Mouse (Mus musculus) MEL (cell line): ENCODE results near the gene Mrto4. TPM values are rescaled to one million over a fixed set of nuclear protein-coding genes. Genes with fewer than 3 reads are reported as not detected.

Experiments used
- DNase-seq: peaks from one replicate; pipeline ENCODE4 v3.0.0; 2011; ENCODE audit warnings: low read depth, low spot score
- H3K27ac ChIP-seq: 2 replicates; pipeline ENCODE4 v1.5.1; 2012; ENCODE audit warnings: low read depth, mild to moderate bottlenecking, control low read depth, low read length, moderate library complexity; ENCODE audit not compliant: control insufficient read depth
- H3K27me3 ChIP-seq, 2 experiments: fragments of 150-350 bp in 1 of 2; sonication (generic) in 1 of 2; 2 replicates each; pipeline ENCODE4 v1.6.1; 2012; ENCODE audit warnings: low read length in 2 of 2, mild to moderate bottlenecking in 2 of 2, improper control_type of control experiment in 1 of 2, moderate library complexity in 1 of 2; ENCODE audit not compliant: insufficient read depth in 2 of 2, control insufficient read depth in 1 of 2
- H3K36me3 ChIP-seq, 2 experiments: 2 replicates each; pipeline ENCODE4 v1.6.1; 2012 to 2014; ENCODE audit warnings: low read length in 2 of 2, improper control_type of control experiment in 1 of 2, inconsistent platforms in 1 of 2, mild to moderate bottlenecking in 1 of 2; ENCODE audit not compliant: insufficient read depth in 2 of 2, control insufficient read depth in 1 of 2
- H3K4me1 ChIP-seq, 2 experiments: fragments of 150-350 bp in 1 of 2; sonication (generic) in 1 of 2; 2 replicates each; pipeline ENCODE4 v1.6.1; 2012; ENCODE audit warnings: low read length in 2 of 2, improper control_type of control experiment in 1 of 2, mild to moderate bottlenecking in 1 of 2; ENCODE audit not compliant: insufficient read depth in 2 of 2, control insufficient read depth in 1 of 2
- H3K4me3 ChIP-seq, 2 experiments: fragments of 150-350 bp in 1 of 2; sonication (generic) in 1 of 2; 2 replicates each; pipeline ENCODE4 v1.5.1; 2012; ENCODE audit warnings: low read depth in 2 of 2, low read length in 2 of 2, mild to moderate bottlenecking in 2 of 2, moderate library complexity in 2 of 2, control low read depth in 1 of 2, improper control_type of control experiment in 1 of 2; ENCODE audit not compliant: control insufficient read depth in 1 of 2, insufficient read depth in 1 of 2
- H3K79me2 ChIP-seq: 2 replicates; pipeline ENCODE4 v1.6.1; 2012; ENCODE audit warnings: mild to moderate bottlenecking, low read length, moderate library complexity; ENCODE audit not compliant: control insufficient read depth, poor library complexity, insufficient read depth
- H3K9ac ChIP-seq: 2 replicates; pipeline ENCODE4 v1.6.1; 2012; ENCODE audit warnings: low read depth, mild to moderate bottlenecking, control low read depth, low read length, moderate library complexity; ENCODE audit not compliant: control insufficient read depth, poor library complexity, severe bottlenecking
- H3K9me3 ChIP-seq: fragments of 150-350 bp; sonication (generic); replicated peaks from 2 replicates; pipeline ENCODE4 v1.6.1; 2012; ENCODE audit warnings: mild to moderate bottlenecking, low read length, improper control_type of control experiment, moderate library complexity; ENCODE audit not compliant: insufficient read depth
- CHD1 ChIP-seq: IDR thresholded peaks from 2 replicates; pipeline ENCODE4 v1.6.1; 2012; ENCODE audit warnings: low read depth, mild to moderate bottlenecking, inconsistent platforms, low read length, improper control_type of control experiment
- CHD2 ChIP-seq: IDR thresholded peaks from 2 replicates; pipeline ENCODE4 v1.6.1; 2011; ENCODE audit warnings: low read length, improper control_type of control experiment
- CTCF ChIP-seq, 3 experiments: IDR thresholded peaks in 2 of 3; conservative IDR thresholded peaks in 1 of 3; 2 replicates each; pipeline ENCODE4 v1.5.1; 2011 to 2012; ENCODE audit warnings: low read length in 3 of 3, low read depth in 2 of 3, mild to moderate bottlenecking in 2 of 3, improper control_type of control experiment in 1 of 3, inconsistent platforms in 1 of 3, mixed read lengths in 1 of 3, moderate library complexity in 1 of 3; ENCODE audit not compliant: control insufficient read depth in 1 of 3, insufficient read depth in 1 of 3, poor library complexity in 1 of 3, severe bottlenecking in 1 of 3
- E2F4 ChIP-seq: IDR thresholded peaks from 2 replicates; pipeline ENCODE4 v1.6.1; 2011; ENCODE audit warnings: low read depth, low read length, improper control_type of control experiment, borderline replicate concordance
- ETS1 ChIP-seq: IDR thresholded peaks from 2 replicates; pipeline ENCODE4 v1.6.1; 2012; ENCODE audit warnings: low read depth, mild to moderate bottlenecking, inconsistent platforms, low read length, improper control_type of control experiment, moderate library complexity
- MAFK ChIP-seq: IDR thresholded peaks from 2 replicates; pipeline ENCODE4 v1.6.1; 2011; ENCODE audit warnings: low read depth, mild to moderate bottlenecking, low read length, improper control_type of control experiment, borderline replicate concordance
- MAZ ChIP-seq: IDR thresholded peaks from 2 replicates; pipeline ENCODE4 v1.6.1; 2012; ENCODE audit warnings: low read depth, mild to moderate bottlenecking, inconsistent platforms, low read length, improper control_type of control experiment
- MXI1 ChIP-seq: IDR thresholded peaks from 2 replicates; pipeline ENCODE4 v1.6.1; 2011; ENCODE audit warnings: mild to moderate bottlenecking, low read depth, low read length, improper control_type of control experiment
- POLR2A ChIP-seq, 2 experiments: IDR thresholded peaks; 2 replicates each; pipeline ENCODE4 v1.6.1; 2011 to 2012; ENCODE audit warnings: low read length in 2 of 2, mild to moderate bottlenecking in 2 of 2, control low read depth in 1 of 2, improper control_type of control experiment in 1 of 2, low read depth in 1 of 2, moderate library complexity in 1 of 2; ENCODE audit not compliant: control insufficient read depth in 1 of 2, insufficient read depth in 1 of 2, poor library complexity in 1 of 2
- POLR2AphosphoS5 ChIP-seq: IDR thresholded peaks from 2 replicates; pipeline ENCODE4 v1.6.1; 2012; ENCODE audit warnings: low read depth, borderline replicate concordance, mild to moderate bottlenecking, inconsistent platforms, low read length, moderate library complexity, mixed read lengths
- RCOR1 ChIP-seq: IDR thresholded peaks from 2 replicates; pipeline ENCODE4 v1.6.1; 2012; ENCODE audit warnings: low read depth, mild to moderate bottlenecking, inconsistent platforms, low read length, improper control_type of control experiment
- SIN3A ChIP-seq: IDR thresholded peaks from 2 replicates; pipeline ENCODE4 v1.6.1; 2012; ENCODE audit warnings: low read length, improper control_type of control experiment, inconsistent platforms
- TAL1 ChIP-seq: IDR thresholded peaks from 2 replicates; pipeline ENCODE4 v1.6.1; 2012; ENCODE audit warnings: mild to moderate bottlenecking, inconsistent platforms, low read length, moderate library complexity, mixed read lengths
- TBP ChIP-seq: IDR thresholded peaks from 2 replicates; pipeline ENCODE4 v1.8.0; 2011; ENCODE audit warnings: low read depth, low read length, improper control_type of control experiment
- UBTF ChIP-seq: IDR thresholded peaks from 2 replicates; pipeline ENCODE4 v1.6.1; 2012; ENCODE audit warnings: low read depth, mild to moderate bottlenecking, inconsistent platforms, low read length, improper control_type of control experiment, moderate library complexity, borderline replicate concordance; ENCODE audit not compliant: insufficient read depth
- USF1 ChIP-seq: IDR thresholded peaks from 2 replicates; pipeline ENCODE4 v1.6.1; 2014; ENCODE audit warnings: low read depth, mild to moderate bottlenecking, inconsistent platforms, low read length, improper control_type of control experiment, moderate library complexity
- USF2 ChIP-seq, 2 experiments: IDR thresholded peaks; 2 replicates each; pipeline ENCODE4 v1.6.1; 2011 to 2012; ENCODE audit warnings: improper control_type of control experiment in 2 of 2, low read length in 2 of 2, borderline replicate concordance in 1 of 2, inconsistent platforms in 1 of 2, low read depth in 1 of 2, mild to moderate bottlenecking in 1 of 2; ENCODE audit not compliant: insufficient read depth in 1 of 2
- ZC3H11A ChIP-seq: IDR thresholded peaks from 2 replicates; pipeline ENCODE4 v1.6.1; 2012; ENCODE audit warnings: low read depth, mild to moderate bottlenecking, inconsistent platforms, low read length, improper control_type of control experiment
- polyA plus RNA-seq, 2 experiments: library from polyadenylated mRNA; stranded (reverse) in 1 of 2; unstranded in 1 of 2; fragments of >175 nt in 1 of 2; fragments of >200 nt in 1 of 2; gene quantifications; 2 replicates each; pipeline versions ENCODE4 v1.2.1 to v1.2.4; 2012; ENCODE audit warnings: low replicate concordance in 2 of 2, low read depth in 1 of 2; ENCODE audit not compliant: insufficient read length in 2 of 2, insufficient read depth in 1 of 2, missing spikeins in 1 of 2
- total RNA-seq: library from RNA; depleted of rRNA; stranded (reverse); fragments of 300-350 nt; gene quantifications from 2 replicates; pipeline ENCODE4 v1.2.3, GENCODE M21; 2012

Mrto4 gene
- total and polyA plus RNA-seq, 3 experiments: 253 to 353 TPM; not detected in 1

DNA sequence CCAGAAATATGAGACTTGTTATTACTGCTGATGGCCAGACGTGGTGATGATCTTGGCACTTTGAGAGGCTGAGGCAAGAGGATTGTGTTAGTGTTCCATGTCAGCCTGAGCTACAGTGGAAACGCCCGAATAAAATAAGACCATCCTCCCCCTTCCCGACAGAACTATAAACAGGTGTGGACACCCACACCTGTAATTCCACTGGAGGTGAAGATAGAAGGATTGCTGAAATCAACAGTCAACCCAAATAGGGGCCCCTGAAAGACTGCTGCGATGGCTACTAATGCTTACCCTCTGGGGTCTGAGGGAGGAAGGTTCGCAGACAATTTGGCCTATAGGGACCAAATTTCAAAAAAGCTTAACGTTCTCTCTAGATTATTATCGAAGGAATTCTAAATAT, 27.3 kb upstream of the Mrto4 start:
- 0 out of 2 replicates have a peak, but pooled peaks have one; percentile 2 for TF ChIP-seq SIN3A
- TF ChIP-seq POLR2A (IDR thresholded peaks at IDR 0.05; ENCODE audit: control insufficient read depth in 1 of 2, insufficient read depth in 1 of 2, low read depth in 1 of 2, low read length in 2 of 2, poor library complexity in 1 of 2): no peak
- TF ChIP-seq, all 39 proteins: peak for 1
- Histone ChIP-seq H3K27ac (peak overlapping the region; percentile 89), H3K79me2 (peaks cover 47% of the 10 kb centered on the region), H3K36me3 (peaks cover 0 to 13% of the 10 kb centered on the region in 2 experiments; a peak in 2 of 4 replicates), H3K9ac (peak overlapping the region; percentile 82), H3K9me3 (no peaks in the 10 kb centered on the region), H3K27me3 (no peaks in the 10 kb centered on the region), H3K4me3 (peak overlapping the region; percentile 66 to 81), H3K4me1 (peaks cover 0 to 5% of the 10 kb centered on the region in 2 experiments; a peak in 2 of 4 replicates)
- DNase-seq: peak; percentile 41

DNA sequence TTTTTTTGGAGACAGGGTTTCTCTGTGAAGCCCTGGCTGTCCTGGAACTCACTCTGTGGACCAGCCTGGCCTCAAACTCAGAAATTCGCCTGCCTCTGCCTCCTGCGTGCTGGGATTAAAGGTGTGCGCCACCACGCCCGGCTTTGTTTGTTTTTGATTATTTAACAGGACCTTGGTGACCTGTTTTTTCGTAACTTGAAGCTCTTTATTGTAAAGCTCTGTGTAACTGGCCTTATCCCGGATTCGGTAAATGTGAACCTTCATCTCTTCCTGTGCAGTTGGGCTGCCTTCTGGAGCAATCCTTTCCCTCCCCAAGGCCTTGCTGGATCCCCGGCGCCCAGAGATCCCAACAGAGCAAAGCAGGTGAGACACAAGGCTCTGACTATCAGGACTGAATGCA, 21.2 kb upstream of the Mrto4 start:
- TF ChIP-seq CTCF (IDR thresholded peaks at IDR 0.05 in 2 of 3, conservative IDR thresholded peaks at IDR 0.05 in 1 of 3; ENCODE audit: control insufficient read depth in 1 of 3, insufficient read depth in 1 of 3, low read depth in 2 of 3, low read length in 3 of 3, poor library complexity in 1 of 3, severe bottlenecking in 1 of 3) (no peak), MXI1 (no peak), CHD2 (no peak), TAL1 (no peak), SIN3A (no peak), POLR2AphosphoS5 (no peak), E2F4 (no peak), ETS1 (no peak), MAZ (no peak), TBP (no peak), MAFK (no peak)
- Histone ChIP-seq H3K79me2 (no peaks in the 10 kb centered on the region), H3K4me1 (no peaks in the 10 kb centered on the region), H3K4me3 (no peak overlapping the region), H3K9me3 (no peaks in the 10 kb centered on the region), H3K27me3 (no peaks in the 10 kb centered on the region), H3K9ac (no peak overlapping the region), H3K36me3 (peaks cover 0 to 2% of the 10 kb centered on the region in 2 experiments; a peak in 1 of 4 replicates), H3K27ac (no peak overlapping the region)
- no peak for DNase-seq

- H3K79me2 ChIP-seq: no peaks in the 10 kb centered on the region
- no peaks in the 10 kb centered on the region for H3K27me3 ChIP-seq
- H3K4me3 ChIP-seq: no peak overlapping the region
- TF ChIP-seq RCOR1 (no peak), TAL1 (no peak), UBTF (no peak), ZC3H11A (no peak), SIN3A (no peak), CHD1 (no peak), MAZ (no peak), USF1 (no peak), USF2 (IDR thresholded peaks at IDR 0.05; ENCODE audit: borderline replicate concordance in 1 of 2, insufficient read depth in 1 of 2, low read depth in 1 of 2, low read length in 2 of 2) (no peak)
- H3K9me3 ChIP-seq: no peaks in the 10 kb centered on the region
- no peak for DNase-seq
- H3K9ac ChIP-seq: no peak overlapping the region
- no peaks in the 10 kb centered on the region for H3K4me1 ChIP-seq
- H3K36me3 ChIP-seq: peaks cover 0 to 4% of the 10 kb centered on the region in 2 experiments; a peak in 2 of 4 replicates
- no peak overlapping the region for H3K27ac ChIP-seq
Observed at GRCm38 (mm10) chr4:139373130-139373529, 20.8 kb upstream of the Mrto4 start.
